Mouse (Mus musculus) brain, embryonic 14.5 days (tissue): ENCODE results near the gene Celsr3.

Experiments
- CTCF ChIP-seq: fragments of 200-500 bp; IDR thresholded peaks from 2 replicates; pipeline ENCODE4 v1.5.1; 2012; ENCODE audit warnings: inconsistent platforms, mild to moderate bottlenecking, moderate library complexity, borderline replicate concordance; ENCODE audit not compliant: insufficient read depth, insufficient read length; ENCODE audit errors: extremely low read depth
- POLR2A ChIP-seq: fragments of 200-500 bp; IDR thresholded peaks from 2 replicates; pipeline ENCODE4 v1.6.1; 2012; ENCODE audit warnings: mild to moderate bottlenecking, inconsistent platforms, borderline replicate concordance; ENCODE audit not compliant: poor library complexity, insufficient read depth, insufficient read length, severe bottlenecking; ENCODE audit errors: extremely low read depth

GRCm38 (mm10) chr9:108788713-108789112 is 37.4 kb upstream of the Celsr3 start:
- TF ChIP-seq POLR2A (no peak), CTCF (no peak)
